Mouse (Mus musculus): ENCODE results near the gene Espn.

Espn gene

GRCm38 (mm10) chr4:152178344-152178864 lies 26.2 kb upstream of the Espn start:
- peak; percentile 72 to 78 for DNase-seq (ENCODE audit: low spot score in 2 of 2)

GRCm38 (mm10) chr4:152177537-152178343 lies 25.6 kb upstream of the Espn start, which contains the start of gene Acot7:
Gene Acot7 (plus strand): TSS chr4:152178134.
- DNase-seq (ENCODE audit: low spot score in 2 of 2), result peak; percentile 95 to 97

GRCm38 (mm10) chr4:152177174-152177536 lies 25.0 kb upstream of the Espn start:
- no peak for DNase-seq (ENCODE audit: low spot score in 2 of 2)

GRCm38 (mm10) chr4:152176638-152177037 lies 24.5 kb upstream of the Espn start:
- no peak for DNase-seq (ENCODE audit: low spot score in 2 of 2)

GRCm38 (mm10) chr4:152173956-152174355 lies 21.8 kb upstream of the Espn start:
- DNase-seq (ENCODE audit: low spot score in 2 of 2), result no peak

- peak; percentile 82 to 87 for DNase-seq (ENCODE audit: low spot score in 2 of 2)
Measured at GRCm38 (mm10) chr4:152173041-152173440, 20.9 kb upstream of the Espn start.

GRCm38 (mm10) chr4:152171543-152171942 lies 19.4 kb upstream of the Espn start:
- DNase-seq (ENCODE audit: low spot score in 2 of 2), result no peak

GRCm38 (mm10) chr4:152170286-152170685 lies 18.1 kb upstream of the Espn start:
- DNase-seq (ENCODE audit: low spot score in 2 of 2), result no peak

- DNase-seq (ENCODE audit: low spot score in 2 of 2), result no peak
Measured at GRCm38 (mm10) chr4:152169103-152169502, 16.9 kb upstream of the Espn start.

- no peak for DNase-seq (ENCODE audit: low spot score in 2 of 2)
Measured at GRCm38 (mm10) chr4:152168052-152168451, 15.9 kb upstream of the Espn start.

- DNase-seq (ENCODE audit: low spot score in 2 of 2), result peak in 1 of 2 experiments; percentile 77
Measured at GRCm38 (mm10) chr4:152165036-152165931, 13.1 kb upstream of the Espn start.

GRCm38 (mm10) chr4:152162748-152163147 lies 10.6 kb upstream of the Espn start:
- no peak for DNase-seq (ENCODE audit: low spot score in 2 of 2)

GRCm38 (mm10) chr4:152161601-152162000 lies 9.4 kb upstream of the Espn start:
- no peak for DNase-seq (ENCODE audit: low spot score in 2 of 2)

- DNase-seq (ENCODE audit: low spot score in 2 of 2), result no peak
Measured at GRCm38 (mm10) chr4:152160748-152161147, 8.6 kb upstream of the Espn start.

GRCm38 (mm10) chr4:152159285-152159678 lies 7.1 kb upstream of the Espn start:
- no peak for DNase-seq (ENCODE audit: low spot score in 2 of 2)

GRCm38 (mm10) chr4:152158585-152159284 lies 6.6 kb upstream of the Espn start, which contains the start of gene Hes2:
Gene Hes2 (plus strand): TSS chr4:152158867.
- DNase-seq (ENCODE audit: low spot score in 2 of 2), result no peak

GRCm38 (mm10) chr4:152157779-152158584 lies 5.8 kb upstream of the Espn start:
- DNase-seq (ENCODE audit: low spot score in 2 of 2), result no peak

- no peak for DNase-seq (ENCODE audit: low spot score in 2 of 2)
Measured at GRCm38 (mm10) chr4:152155019-152155418, 2.8 kb upstream of the Espn start.

GRCm38 (mm10) chr4:152153771-152154177 lies 1.6 kb upstream of the Espn start:
- peak; percentile 76 to 86 for DNase-seq (ENCODE audit: low spot score in 2 of 2)

- no peak for DNase-seq (ENCODE audit: low spot score in 2 of 2)
Measured at GRCm38 (mm10) chr4:152151451-152151965, 663 bp downstream of the Espn start.

GRCm38 (mm10) chr4:152150546-152150945 lies 1.6 kb downstream of the Espn start:
- no peak for DNase-seq (ENCODE audit: low spot score in 2 of 2)

Measured in right cerebral cortex, postnatal 10 days (tissue).